Mouse (Mus musculus) naive thymus-derived CD4-positive, alpha-beta T cell, adult 2 months (primary cell): ENCODE data around the gene Ankrd42.

Source experiments
- DNase-seq: peaks from one replicate; pipeline ENCODE4 v3.0.0-alpha.2; 2011; ENCODE audit warnings: low read depth

The Ankrd42 gene

GRCm38 (mm10) chr7:92566775-92567174 is 70.2 kb downstream of the Ankrd42 start:
- DNase-seq = no peak

- peak; percentile 92 for DNase-seq
Observed at GRCm38 (mm10) chr7:92560986-92561876, 75.7 kb downstream of the Ankrd42 start, which contains the start of gene Ccdc90b. TSS of gene Ccdc90b (plus strand) at chr7:92561149.

- DNase-seq = no peak
Observed at GRCm38 (mm10) chr7:92558744-92559143, 78.2 kb downstream of the Ankrd42 start.

DNA sequence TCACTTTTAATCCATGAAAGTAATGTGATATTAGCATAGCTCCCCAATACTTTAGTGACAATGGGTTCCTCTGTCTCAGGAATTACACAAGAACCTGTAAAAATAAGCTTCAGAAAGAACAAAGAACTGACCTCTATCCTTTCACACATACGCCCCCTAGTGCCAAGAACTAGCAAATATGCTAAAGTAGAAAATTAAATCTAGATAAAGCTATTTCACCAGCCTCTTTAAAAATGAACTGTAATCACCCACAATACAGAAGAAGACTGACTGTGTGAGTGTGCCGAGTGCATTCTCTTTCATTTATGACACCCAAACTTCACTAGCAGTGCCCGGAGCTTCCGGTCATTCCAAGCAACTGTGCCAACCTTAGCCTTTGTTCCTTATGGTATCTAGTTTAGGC is 86.0 kb downstream of the Ankrd42 start:
- peak; percentile 50 for DNase-seq

- no peak for DNase-seq
Observed at GRCm38 (mm10) chr7:92550248-92550989, 86.5 kb downstream of the Ankrd42 start.

DNA sequence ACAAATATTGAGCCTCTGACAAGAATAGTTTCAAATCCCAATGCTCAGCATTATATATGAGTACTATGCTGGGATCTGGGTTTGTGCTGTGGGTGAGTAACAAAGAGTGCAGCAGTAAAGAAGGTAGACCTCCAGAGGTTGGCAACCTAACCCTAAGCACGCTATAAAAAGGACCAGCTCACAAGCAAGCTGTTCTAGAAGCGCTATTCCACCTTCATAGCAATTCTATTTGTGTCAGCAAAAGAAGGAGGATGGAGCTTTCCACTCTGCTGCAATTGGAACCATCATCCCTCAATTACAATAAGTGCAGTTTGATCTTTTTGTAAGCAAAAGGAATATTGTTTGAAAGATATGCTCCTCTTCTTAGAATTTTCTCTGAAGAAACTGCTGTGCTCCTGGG is 90.2 kb downstream of the Ankrd42 start:
- no peak for DNase-seq

DNA sequence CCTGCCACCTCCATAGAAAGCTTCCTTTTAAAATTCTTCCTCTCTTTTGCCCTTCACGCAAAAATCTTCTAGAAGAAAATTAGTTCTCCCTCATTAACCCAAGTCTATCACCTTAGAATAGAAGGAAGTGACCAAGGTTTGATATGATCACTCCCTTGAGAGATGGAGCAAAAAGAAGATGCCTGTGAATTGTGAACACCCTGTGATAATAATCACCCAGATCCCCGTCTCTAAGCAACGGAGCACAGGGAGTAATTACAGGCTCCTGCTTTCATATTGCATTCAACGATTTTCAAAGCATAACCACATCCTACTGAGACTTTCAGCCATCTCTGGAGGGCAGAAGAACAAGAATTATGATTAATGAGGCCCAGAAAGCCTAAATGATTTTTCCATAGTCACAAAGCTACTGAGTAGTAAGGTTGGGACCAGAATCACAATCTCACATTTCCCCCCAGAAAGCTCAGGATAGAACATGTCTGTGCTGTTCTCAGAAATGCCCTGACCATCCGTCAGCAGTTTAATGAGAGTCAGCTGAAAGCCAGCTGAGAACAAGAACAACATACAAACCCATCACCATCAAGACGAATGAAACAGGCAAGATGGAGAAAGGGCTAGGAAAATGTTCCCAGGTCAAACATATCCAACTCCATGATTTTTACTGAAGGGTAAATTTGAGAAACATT is 104.4 kb downstream of the Ankrd42 start:
- DNase-seq = no peak
